ENCODE assay signal across 8 mouse cellular contexts in genomic region chr19:58911386-58911785, GRCm38 (mm10). TPM values are rescaled to one million over a fixed set of nuclear protein-coding genes. Genes with fewer than 3 reads are reported as not detected.
A peak's percentile ranks its signal among the peaks of the same experiment; 100 is the strongest.
DNase-seq lines count a peak whose midpoint lies in the region; ATAC-seq and TF ChIP-seq lines count a peak whose summit lies in the region.

No protein-coding gene starts in this region.

- no peak for TF ChIP-seq POLR2A in liver, adult 2 months (IDR thresholded peaks at IDR 0.05; ENCODE audit: extremely low read depth, insufficient read depth, low read length)

- no peaks in the 10 kb centered on the region for H3K4me1 ChIP-seq in embryonic facial prominence, embryonic 14.5 days (ENCODE audit: control insufficient read depth, insufficient read depth, low read length)
- peaks cover 5% of the 10 kb centered on the region; the same call in 1 of the 2 replicates for H3K4me1 ChIP-seq in heart, embryonic 12.5 days (replicated peaks)
- H3K4me1 ChIP-seq in kidney, embryonic 15.5 days: peaks cover 12% of the 10 kb centered on the region
- no peaks in the 10 kb centered on the region for H3K4me1 ChIP-seq in liver, adult 2 months (ENCODE audit: control insufficient read depth, insufficient read depth, low read length)

- H3K9ac ChIP-seq in embryonic facial prominence, embryonic 14.5 days (ENCODE audit: low read depth, low read length): peak overlapping the region; percentile 58
- peak overlapping the region; percentile 63 for H3K9ac ChIP-seq in heart, embryonic 12.5 days
- peak overlapping the region; percentile 45 for H3K9ac ChIP-seq in kidney, embryonic 15.5 days
- H3K9ac ChIP-seq in liver, adult 2 months (ENCODE audit: low read depth, low read length): no peak overlapping the region

- ATAC-seq in embryonic facial prominence, embryonic 14.5 days (ENCODE audit: low read depth): peak; percentile 76
- ATAC-seq in heart, embryonic 12.5 days (ENCODE audit: insufficient number of reproducible peaks, low FRiP score): peak; percentile 51; the same call in 1 of the 2 replicates
- peak; percentile 70 for ATAC-seq in kidney, embryonic 15.5 days (replicated peaks; ENCODE audit: low FRiP score)

- TF ChIP-seq CTCF in liver, adult 2 months (IDR thresholded peaks at IDR 0.05; ENCODE audit: low read depth, low read length): peak; percentile 86

- no peaks in the 10 kb centered on the region; the same call in 1 of the 2 replicates for H3K27me3 ChIP-seq in embryonic facial prominence, embryonic 14.5 days (replicated peaks; ENCODE audit: control insufficient read depth, insufficient read depth, low read length)
- peaks cover 33% of the 10 kb centered on the region for H3K27me3 ChIP-seq in heart, embryonic 12.5 days (replicated peaks)
- H3K27me3 ChIP-seq in kidney, embryonic 15.5 days: peaks cover 17% of the 10 kb centered on the region; the same call in 1 of the 2 replicates
- H3K27me3 ChIP-seq in liver, adult 2 months (ENCODE audit: control insufficient read depth, insufficient read depth, low read length): no peaks in the 10 kb centered on the region

- no peaks in the 10 kb centered on the region for H3K9me3 ChIP-seq in embryonic facial prominence, embryonic 14.5 days (ENCODE audit: control insufficient read depth, low read length)
- no peaks in the 10 kb centered on the region for H3K9me3 ChIP-seq in heart, embryonic 12.5 days (replicated peaks)
- H3K9me3 ChIP-seq in kidney, embryonic 15.5 days (replicated peaks): no peaks in the 10 kb centered on the region

- H3K36me3 ChIP-seq in embryonic facial prominence, embryonic 14.5 days (ENCODE audit: control insufficient read depth, insufficient read depth, low read length): no peaks in the 10 kb centered on the region
- no peaks in the 10 kb centered on the region for H3K36me3 ChIP-seq in heart, embryonic 12.5 days
- no peaks in the 10 kb centered on the region for H3K36me3 ChIP-seq in kidney, embryonic 15.5 days
- no peaks in the 10 kb centered on the region for H3K36me3 ChIP-seq in liver, adult 2 months (ENCODE audit: control insufficient read depth, insufficient read depth, low read length)

- DNase-seq in A20 (ENCODE audit: low read depth, low spot score): peak; percentile 87
- DNase-seq in adrenal gland, adult 2 months: peak; percentile 58
- peak; percentile 86 for DNase-seq in embryonic facial prominence, embryonic 14.5 days (ENCODE audit: low spot score)
- DNase-seq in liver, adult 2 months (ENCODE audit: extremely low read depth, low read depth, low spot score): peak; percentile 6
- DNase-seq in neural tube, embryonic 10.5 days (ENCODE audit: extremely low spot score, low spot score): peak; percentile 85
- DNase-seq in thymus, adult 18-20 months: peak; percentile 32 to 41

- H3K4me3 ChIP-seq in embryonic facial prominence, embryonic 14.5 days (ENCODE audit: low read depth, low read length): peak overlapping the region; percentile 43
- peak overlapping the region; percentile 44 for H3K4me3 ChIP-seq in heart, embryonic 12.5 days
- H3K4me3 ChIP-seq in kidney, embryonic 15.5 days (replicated peaks): peak overlapping the region; percentile 44
- no peak overlapping the region for H3K4me3 ChIP-seq in liver, adult 2 months (ENCODE audit: insufficient read depth, low read depth, low read length)

- no peak overlapping the region for H3K27ac ChIP-seq in embryonic facial prominence, embryonic 14.5 days (replicated peaks; ENCODE audit: low read depth, low read length)
- H3K27ac ChIP-seq in heart, embryonic 12.5 days (ENCODE audit: poor library complexity, severe bottlenecking): no peak overlapping the region
- no peak overlapping the region for H3K27ac ChIP-seq in kidney, embryonic 15.5 days
- H3K27ac ChIP-seq in liver, adult 2 months (replicated peaks; ENCODE audit: insufficient read depth, low read depth, low read length): no peak overlapping the region

- H3K4me2 ChIP-seq in embryonic facial prominence, embryonic 14.5 days (ENCODE audit: low read depth, low read length): peak overlapping the region; percentile 66
- H3K4me2 ChIP-seq in heart, embryonic 12.5 days: peak overlapping the region; percentile 83
- H3K4me2 ChIP-seq in kidney, embryonic 15.5 days: peak overlapping the region; percentile 69

- no peaks in the 10 kb centered on the region for H3K79me2 ChIP-seq in liver, adult 2 months (ENCODE audit: control insufficient read depth, insufficient read depth, low read length)

- 11% methylated on average over 9 of the region's 9 CpGs for WGBS in embryonic facial prominence, embryonic 14.5 days
- 13% methylated on average over 9 of the region's 9 CpGs for WGBS in heart, embryonic 12.5 days
- 10% methylated on average over 9 of the region's 9 CpGs for WGBS in kidney, embryonic 15.5 days
- 13% methylated on average over 9 of the region's 9 CpGs for WGBS in liver, adult 2 months

RNA-seq across cellular contexts. Expression of gene Eno4, which starts 31.8 kb away (rescaled TPM):
- total RNA-seq in adrenal gland, adult 2 months (2021): under 1 TPM; 0.26 to 0.55 TPM
- 0.08 and 0.11 TPM in 2 replicates for polyA plus RNA-seq in adrenal gland, adult 2 months (2012; rRNA removed)
- 1.1 TPM in 2 replicates for polyA plus RNA-seq in embryonic facial prominence, embryonic 14.5 days (2014; fragmentation: Nextera tagmentation; extraction: Ambion mirVana)
- polyA plus RNA-seq in heart, embryonic 12.5 days (2016; fragmentation: Nextera tagmentation; extraction: Ambion mirVana): 0.10 and 0.27 TPM in 2 replicates
- polyA plus RNA-seq in kidney, embryonic 15.5 days (2015; fragmentation: Nextera tagmentation; extraction: Ambion mirVana): 0.42 and 0.65 TPM in 2 replicates
- not detected in 2 replicates for total RNA-seq in liver, adult 2 months (2014; rRNA removed)
- 0.05 TPM in 1 of 2 replicates, not detected in the other for polyA plus RNA-seq in liver, adult 2 months (2012; rRNA removed)

RNA-seq across cellular contexts. Expression of gene Hspa12a, which starts 32.1 kb away (rescaled TPM):
- total RNA-seq in adrenal gland, adult 2 months (2021): 100 to 1,000 TPM; 108 to 114 TPM
- 32.3 and 38.6 TPM in 2 replicates for polyA plus RNA-seq in adrenal gland, adult 2 months (2012; rRNA removed)
- polyA plus RNA-seq in embryonic facial prominence, embryonic 14.5 days (2014; fragmentation: Nextera tagmentation; extraction: Ambion mirVana): 5.8 and 7.0 TPM in 2 replicates
- polyA plus RNA-seq in heart, embryonic 12.5 days (2016; fragmentation: Nextera tagmentation; extraction: Ambion mirVana): 10.5 and 10.8 TPM in 2 replicates
- polyA plus RNA-seq in kidney, embryonic 15.5 days (2015; fragmentation: Nextera tagmentation; extraction: Ambion mirVana): 15.2 and 16.6 TPM in 2 replicates
- total RNA-seq in liver, adult 2 months (2014; rRNA removed): 1.0 and 1.1 TPM in 2 replicates
- 0.93 and 1.1 TPM in 2 replicates for polyA plus RNA-seq in liver, adult 2 months (2012; rRNA removed)

Comparison
In these comparisons a context has a peak if more than half of its experiments do, and no peak if none do; other contexts are left out.
1. DNase-seq: peak in every context shown above with its lines; median percentile 87 in A20; 86 in embryonic facial prominence, embryonic 14.5 days; 85 in neural tube, embryonic 10.5 days; 58 in adrenal gland, adult 2 months; 36 in thymus, adult 18-20 months; 6 in liver, adult 2 months.